Mouse (Mus musculus) hindbrain, postnatal 0 days (tissue): ENCODE data around the gene Nfia. TPM values are rescaled to one million over a fixed set of nuclear protein-coding genes. Genes with fewer than 3 reads are reported as not detected.

Experiments
- ATAC-seq: fragments of 200-750 bp; cut with Nextera tagmentation; 2 replicates; pipeline ENCODE4 v1.8.0; 2017; ENCODE audit warnings: mild to moderate bottlenecking, moderate TSS enrichment, moderate library complexity
- DNase-seq: peaks from one replicate; pipeline ENCODE4 v3.0.0-alpha.2; 2015; ENCODE audit warnings: low spot score
- H3K27ac ChIP-seq: fragments of 300-500 bp; sonication (generic); 2 replicates; pipeline ENCODE4 v1.5.1; 2014; ENCODE audit warnings: mild to moderate bottlenecking
- H3K27me3 ChIP-seq: fragments of 300-500 bp; sonication (generic); 2 replicates; pipeline ENCODE4 v1.6.1; 2014; ENCODE audit warnings: low read length, mixed read lengths; ENCODE audit not compliant: insufficient read depth
- H3K36me3 ChIP-seq: fragments of 300-500 bp; sonication (generic); 2 replicates; pipeline ENCODE4 v1.6.1; 2014; ENCODE audit warnings: low read length, mixed read lengths; ENCODE audit not compliant: insufficient read depth
- H3K4me1 ChIP-seq: fragments of 300-500 bp; sonication (generic); 2 replicates; pipeline ENCODE4 v1.6.1; 2014; ENCODE audit warnings: antibody characterized with exemption, low read length, mixed read lengths; ENCODE audit not compliant: insufficient read depth
- H3K4me2 ChIP-seq: fragments of 300-500 bp; sonication (generic); 2 replicates; pipeline ENCODE4 v1.6.1; 2014; ENCODE audit warnings: low read depth, mild to moderate bottlenecking, low read length, moderate library complexity, mixed read lengths
- H3K4me3 ChIP-seq: fragments of 300-500 bp; sonication (generic); 2 replicates; pipeline ENCODE4 v1.5.1; 2014; ENCODE audit warnings: low read length
- H3K9ac ChIP-seq: fragments of 300-500 bp; sonication (generic); replicated peaks from 2 replicates; pipeline ENCODE4 v1.6.1; 2014; ENCODE audit warnings: mild to moderate bottlenecking, low read length, moderate library complexity, mixed read lengths
- H3K9me3 ChIP-seq: fragments of 300-500 bp; sonication (generic); 2 replicates; pipeline ENCODE4 v1.6.1; 2016; ENCODE audit warnings: low read length, mixed read lengths
- CTCF ChIP-seq: IDR thresholded peaks from 2 replicates; pipeline ENCODE4 v1.5.1; 2016; ENCODE audit warnings: antibody characterized with exemption, control low read depth, low read depth
- WGBS: fragments of 180-500 bp; shearing (Covaris S2); extraction: QIAGEN DNeasy Blood & Tissue Kit; methylation state at CpG from one replicate; pipeline ENCODE4 v1.1.7; 2014; 5-methylcytosine and 5-hydroxymethylcytosine counted together
- polyA plus RNA-seq: library from polyadenylated mRNA; unstranded; fragments of >200 nt; fragmentation: Nextera tagmentation; extraction: Ambion mirVana; gene quantifications from 2 replicates; pipeline ENCODE4 v1.2.1, GENCODE M21; 2015
- total RNA-seq: library from RNA; depleted of rRNA; stranded (reverse); fragments of >200 nt; gene quantifications from 2 replicates; pipeline ENCODE4 v1.2.3, GENCODE M21; 2014

The Nfia gene
- total and polyA plus RNA-seq, 2 experiments from 2014 or later, result 71.0 to 97.2 TPM

DNA sequence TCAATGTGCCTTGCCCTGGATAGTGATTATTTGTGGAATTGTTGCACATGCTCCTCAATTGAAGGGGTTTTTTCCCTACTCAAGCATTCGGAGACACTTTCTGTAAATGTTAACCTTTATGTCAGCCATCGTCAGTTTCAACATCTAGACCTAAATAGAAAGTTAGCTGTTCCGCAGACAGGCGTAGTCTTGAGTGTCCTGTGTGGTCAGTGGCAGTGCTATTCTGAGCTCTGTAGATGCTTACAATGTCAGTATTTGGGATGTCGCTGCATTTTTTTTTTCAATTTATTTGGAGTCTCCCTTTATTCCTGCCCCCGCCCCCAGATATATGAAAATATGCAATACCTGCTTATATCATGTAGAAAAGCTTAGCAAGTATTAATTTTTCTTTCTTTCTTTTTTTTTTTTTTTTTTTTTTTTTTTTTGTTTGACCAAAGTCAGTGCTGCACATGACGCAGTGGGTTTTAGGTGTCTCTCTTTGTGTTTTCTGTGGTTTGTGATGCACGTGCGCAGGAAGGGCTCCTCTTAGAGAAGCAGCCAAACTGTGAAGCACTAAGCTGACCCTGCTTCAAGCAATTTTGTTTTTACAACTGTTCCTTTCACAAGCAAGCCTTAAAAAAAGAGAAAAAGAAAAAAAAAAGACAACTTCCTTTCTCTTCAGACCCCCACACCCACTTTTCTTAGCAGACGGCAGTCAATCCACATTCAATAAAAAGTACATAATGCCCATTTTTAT, 340.9 kb downstream of the Nfia start:
- 77% methylated on average over 10 of the region's 10 CpGs for WGBS
- no peaks in the 10 kb centered on the region for H3K4me1 ChIP-seq

DNA sequence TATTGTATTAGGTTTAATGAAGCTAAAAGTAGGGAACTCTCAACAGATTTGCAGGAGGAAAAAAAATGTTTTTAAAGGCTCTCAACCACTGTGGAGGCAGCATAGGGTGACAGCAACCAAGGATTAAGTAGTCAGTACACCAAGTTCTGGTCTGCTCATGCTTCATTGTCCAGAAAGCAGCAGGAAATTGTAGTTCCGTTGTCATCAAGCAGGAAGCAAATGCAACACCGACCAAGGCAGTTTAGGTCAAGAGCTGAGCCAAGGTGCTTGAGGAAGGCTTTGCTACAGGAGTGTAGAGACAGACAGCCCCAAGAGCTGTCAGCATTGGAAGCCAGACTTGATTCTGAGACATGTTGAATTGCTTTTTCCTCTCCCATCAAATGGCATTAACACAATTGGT, 342.4 kb downstream of the Nfia start:
- Histone ChIP-seq H3K4me3 (no peak overlapping the region), H3K9me3 (no peaks in the 10 kb centered on the region), H3K4me1 (no peaks in the 10 kb centered on the region), H3K36me3 (no peaks in the 10 kb centered on the region), H3K4me2 (no peak overlapping the region), H3K27ac (no peak overlapping the region), H3K9ac (no peak overlapping the region), H3K27me3 (no peaks in the 10 kb centered on the region)
- no peak for TF ChIP-seq CTCF
- DNase-seq, result no peak
- WGBS, result 57% methylated on average over 2 of the region's 2 CpGs
- ATAC-seq, result no peak

More for the DNA sequence above, 340.9 kb downstream of the Nfia start:
- no peak overlapping the region for H3K9ac ChIP-seq
- H3K4me2 ChIP-seq, result no peak overlapping the region
- H3K36me3 ChIP-seq, result no peaks in the 10 kb centered on the region
- no peak for DNase-seq
- ATAC-seq, result no peak
- H3K27ac ChIP-seq, result no peak overlapping the region
- TF ChIP-seq CTCF, result no peak
- no peaks in the 10 kb centered on the region for H3K27me3 ChIP-seq
- no peak overlapping the region for H3K4me3 ChIP-seq
- H3K9me3 ChIP-seq, result no peaks in the 10 kb centered on the region

DNA sequence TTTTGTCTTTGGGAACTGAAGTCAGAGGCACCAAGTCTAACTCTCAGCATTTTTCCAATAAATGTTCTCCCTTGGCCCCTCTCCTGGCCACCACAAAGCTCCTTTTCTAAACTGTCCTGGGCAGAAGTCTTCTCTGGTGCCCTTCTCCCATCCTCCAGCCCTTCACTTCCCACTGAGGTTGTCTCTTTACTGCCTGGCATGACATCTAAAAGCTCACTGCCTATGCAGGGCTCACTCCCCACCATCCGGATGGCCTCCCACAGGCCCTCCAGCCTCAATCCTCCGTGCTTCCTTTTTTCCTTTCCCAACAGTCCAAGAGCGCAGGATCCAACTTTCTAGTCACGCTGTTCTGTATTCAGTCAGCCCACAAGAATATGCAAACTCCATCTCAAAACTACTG, 342.9 kb downstream of the Nfia start:
- Histone ChIP-seq H3K4me2 (no peak overlapping the region), H3K27me3 (no peaks in the 10 kb centered on the region), H3K9me3 (no peaks in the 10 kb centered on the region), H3K36me3 (no peaks in the 10 kb centered on the region), H3K4me3 (no peak overlapping the region), H3K9ac (no peak overlapping the region), H3K27ac (no peak overlapping the region), H3K4me1 (no peaks in the 10 kb centered on the region)
- TF ChIP-seq CTCF, result no peak
- ATAC-seq, result no peak
- WGBS, result 71% methylated on average over 4 of the region's 4 CpGs
- DNase-seq, result no peak

DNA sequence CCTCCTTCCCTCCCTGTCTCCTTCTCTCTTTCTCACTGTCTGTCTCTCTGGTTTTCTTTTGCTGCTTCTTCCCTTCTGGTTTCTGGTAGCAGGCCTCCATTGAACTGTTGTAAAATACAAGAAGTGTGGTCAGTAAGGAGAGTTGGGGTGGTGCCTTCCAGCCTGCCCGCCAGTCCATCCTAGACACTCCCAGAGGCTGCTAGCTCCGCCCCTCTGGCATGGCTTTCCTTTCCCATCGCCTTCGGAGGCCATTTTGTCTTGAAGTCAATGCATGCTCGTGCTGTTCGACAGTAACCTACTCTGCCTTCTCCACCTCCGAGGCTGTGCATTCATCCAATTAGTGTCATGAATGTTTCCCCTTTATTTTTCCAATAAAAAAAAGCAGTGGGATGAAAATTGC, 343.5 kb downstream of the Nfia start:
- Histone ChIP-seq H3K4me3 (no peak overlapping the region), H3K36me3 (no peaks in the 10 kb centered on the region), H3K9me3 (no peaks in the 10 kb centered on the region), H3K4me2 (no peak overlapping the region), H3K27ac (no peak overlapping the region), H3K4me1 (no peaks in the 10 kb centered on the region), H3K27me3 (no peaks in the 10 kb centered on the region), H3K9ac (no peak overlapping the region)
- WGBS, result 88% methylated on average over 7 of the region's 7 CpGs
- no peak for TF ChIP-seq CTCF
- no peak for DNase-seq
- ATAC-seq, result no peak

DNA sequence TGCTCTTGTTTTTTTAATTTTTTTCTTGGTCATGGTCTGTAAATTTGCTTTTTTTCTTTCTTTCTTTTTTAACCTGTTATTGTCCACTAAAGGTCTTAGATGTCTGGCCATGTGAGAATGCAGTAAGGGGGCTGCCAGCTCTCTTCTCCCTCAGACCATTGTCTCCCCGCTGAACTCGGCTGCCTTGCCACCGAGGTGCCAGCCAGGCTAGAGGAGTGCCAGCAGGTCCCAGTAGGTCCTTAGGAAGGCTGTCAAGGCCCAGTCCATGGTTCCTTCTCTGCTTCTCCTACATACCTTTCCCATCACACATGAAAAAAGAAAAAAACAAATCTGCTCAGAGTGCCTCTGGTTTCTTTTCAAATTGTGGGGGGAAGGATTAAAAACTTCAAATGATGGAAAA, 345.6 kb downstream of the Nfia start:
- no peak for TF ChIP-seq CTCF
- no peaks in the 10 kb centered on the region for H3K36me3 ChIP-seq
- no peaks in the 10 kb centered on the region for H3K4me1 ChIP-seq
- no peaks in the 10 kb centered on the region for H3K27me3 ChIP-seq
- no peak overlapping the region for H3K27ac ChIP-seq
- H3K4me2 ChIP-seq, result no peak overlapping the region
- H3K4me3 ChIP-seq, result no peak overlapping the region
- no peak for DNase-seq
- WGBS, result 22% methylated on average over 3 of the region's 3 CpGs
- no peaks in the 10 kb centered on the region for H3K9me3 ChIP-seq
- ATAC-seq, result no peak
- no peak overlapping the region for H3K9ac ChIP-seq

DNA sequence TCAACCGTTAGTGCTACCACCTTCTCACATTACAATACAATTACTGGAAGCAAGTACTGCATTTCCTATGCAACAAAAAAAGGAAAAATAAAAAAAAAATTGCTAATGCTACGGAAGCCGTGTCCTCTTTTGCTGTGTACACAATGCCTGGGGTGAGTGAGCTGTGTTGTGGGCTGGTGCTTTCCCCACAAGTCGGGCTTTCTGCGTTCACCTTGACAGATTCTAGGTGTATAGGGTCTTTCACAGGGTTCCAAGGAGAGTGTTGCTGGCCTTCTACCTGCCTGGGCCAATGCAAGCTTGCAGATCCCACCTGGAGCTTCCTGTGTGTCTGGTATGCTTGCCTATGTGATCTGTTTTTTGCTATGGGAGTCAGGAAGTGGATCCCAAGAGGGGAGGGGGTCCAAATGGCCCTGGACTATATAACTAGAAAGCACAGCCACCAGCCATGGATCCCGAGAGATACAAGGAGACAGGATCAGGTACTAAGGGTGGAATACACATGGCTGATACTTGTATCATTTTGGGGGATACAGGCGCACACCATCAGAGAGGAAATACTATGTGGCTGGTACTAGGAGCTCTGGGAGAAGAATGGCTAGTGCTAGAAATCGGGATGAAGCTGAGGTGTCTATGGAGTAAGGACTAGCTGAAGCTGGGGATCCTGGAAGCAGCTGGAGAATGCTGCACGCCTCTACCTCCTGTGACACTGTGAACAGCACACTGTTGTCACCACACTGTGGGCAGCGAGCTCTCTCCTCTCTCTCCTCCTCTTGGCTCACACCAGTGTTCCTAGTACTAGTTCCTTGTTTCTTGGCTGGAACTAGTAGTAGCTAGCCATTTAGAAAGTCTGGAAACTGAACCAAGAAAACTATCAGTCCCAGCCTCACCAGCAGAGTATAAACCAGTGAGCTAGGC, 346.5 kb downstream of the Nfia start:
- no peak overlapping the region for H3K4me3 ChIP-seq

More for the DNA sequence above, 346.5 kb downstream of the Nfia start:
- no peaks in the 10 kb centered on the region for H3K27me3 ChIP-seq
- H3K4me2 ChIP-seq, result no peak overlapping the region
- no peaks in the 10 kb centered on the region for H3K36me3 ChIP-seq
- H3K9me3 ChIP-seq, result no peaks in the 10 kb centered on the region
- TF ChIP-seq CTCF, result no peak
- DNase-seq (no peak), ATAC-seq (no peak)
- H3K9ac ChIP-seq, result no peak overlapping the region
- 80% methylated on average over 10 of the region's 10 CpGs for WGBS
- H3K27ac ChIP-seq, result no peak overlapping the region
- no peaks in the 10 kb centered on the region for H3K4me1 ChIP-seq
